25 mouse cellular contexts compared by ENCODE assay signal in genomic region chr7:135510431-135510830, GRCm38 (mm10). TPM values are rescaled to one million over a fixed set of nuclear protein-coding genes. Genes with fewer than 3 reads are reported as not detected.
DNase-seq lines count a peak whose midpoint lies in the region; ATAC-seq lines count a peak whose summit lies in the region.
"Had no signal": no experiment of that assay in that cellular context is flagged by ENCODE, and none has a peak within 500 bp of the region (broad histone marks: within the 10 kb centered on the region; RNA-seq: fewer than 3 reads in every experiment).

No protein-coding gene starts in this region.

- ATAC-seq in intestine, embryonic 15.5 days, result no peak
- no peak for ATAC-seq in heart, embryonic 11.5 days (replicated peaks; ENCODE audit: insufficient number of reproducible peaks, low FRiP score, low TSS enrichment)
- ATAC-seq: activated CD4-positive, CD25-positive, alpha-beta regulatory T cell, adult 4 months; forebrain, postnatal 0 days; Patski had no signal

- WGBS in intestine, embryonic 15.5 days, result 86% methylated on average over 5 of the region's 5 CpGs
- WGBS in heart, embryonic 11.5 days (ENCODE audit: insufficient replicate concordance), result 86% methylated on average over 5 of the region's 5 CpGs

- peaks cover 9% of the 10 kb centered on the region for H3K4me1 ChIP-seq in intestine, embryonic 15.5 days (replicated peaks)
- H3K4me1 ChIP-seq in heart, embryonic 11.5 days (ENCODE audit: control insufficient read depth, insufficient read depth, low read length), result no peaks in the 10 kb centered on the region
- H3K4me1 ChIP-seq: embryonic facial prominence, embryonic 13.5 days; forebrain, embryonic 12.5 days; heart, embryonic 13.5 days; hindbrain, embryonic 13.5 days had no signal

- peak overlapping the region; percentile 78; the same call in 1 of the 2 replicates for H3K27ac ChIP-seq in intestine, embryonic 15.5 days
- H3K27ac ChIP-seq in heart, embryonic 11.5 days (ENCODE audit: low read depth, low read length), result no peak overlapping the region
- H3K27ac ChIP-seq: embryonic facial prominence, embryonic 13.5 days; forebrain, embryonic 12.5 days; heart, adult 2 months; heart, embryonic 13.5 days; hindbrain, embryonic 13.5 days had no signal

- no peaks in the 10 kb centered on the region for H3K27me3 ChIP-seq in intestine, embryonic 15.5 days (replicated peaks)
- no peaks in the 10 kb centered on the region for H3K27me3 ChIP-seq in heart, embryonic 11.5 days (ENCODE audit: control insufficient read depth, insufficient read depth, low read length)
- H3K27me3 ChIP-seq: CH12.LX; embryonic facial prominence, embryonic 13.5 days; forebrain, embryonic 12.5 days; heart, embryonic 13.5 days; hindbrain, embryonic 13.5 days; Patski had no signal

- no peaks in the 10 kb centered on the region for H3K9me3 ChIP-seq in intestine, embryonic 15.5 days
- H3K9me3 ChIP-seq in heart, embryonic 11.5 days (replicated peaks; ENCODE audit: control insufficient read depth, low read length), result no peaks in the 10 kb centered on the region
- H3K9me3 ChIP-seq: embryonic facial prominence, embryonic 13.5 days; forebrain, embryonic 12.5 days; heart, embryonic 13.5 days; hindbrain, embryonic 13.5 days had no signal

- peak; percentile 43 for DNase-seq in kidney, adult 18-20 months
- no peak for DNase-seq in kidney, postnatal 10 days
- DNase-seq in kidney, postnatal 14 days, result peak; percentile 36
- DNase-seq in cerebellum, adult 9-10 months, result no peak
- no peak for DNase-seq in heart, adult 8-10 months (ENCODE audit: low spot score)
- DNase-seq: adrenal gland, postnatal 14 days; cerebellum, adult 11-12 months; cerebellum, adult 9-11 months; cerebellum, postnatal 36 days; forebrain, postnatal 0 days; gastrocnemius, postnatal 14 days; heart, adult 2 months; heart, postnatal 4 days had no signal

- H3K9ac ChIP-seq in intestine, embryonic 15.5 days, result no peak overlapping the region
- no peak overlapping the region for H3K9ac ChIP-seq in heart, embryonic 11.5 days (ENCODE audit: low read depth, low read length)
- H3K9ac ChIP-seq: embryonic facial prominence, embryonic 13.5 days; forebrain, embryonic 12.5 days; forebrain, postnatal 0 days; heart, embryonic 13.5 days; hindbrain, embryonic 13.5 days had no signal

- no peaks in the 10 kb centered on the region for H3K36me3 ChIP-seq in intestine, embryonic 15.5 days
- H3K36me3 ChIP-seq in heart, embryonic 11.5 days (ENCODE audit: control insufficient read depth, insufficient read depth, low read length), result no peaks in the 10 kb centered on the region
- H3K36me3 ChIP-seq: embryonic facial prominence, embryonic 13.5 days; forebrain, embryonic 12.5 days; heart, embryonic 13.5 days; hindbrain, embryonic 13.5 days had no signal

- H3K4me2 ChIP-seq in intestine, embryonic 15.5 days (replicated peaks), result no peak overlapping the region
- H3K4me2 ChIP-seq in heart, embryonic 11.5 days, result no peak overlapping the region
- H3K4me2 ChIP-seq: embryonic facial prominence, embryonic 13.5 days; forebrain, embryonic 12.5 days; heart, embryonic 13.5 days; hindbrain, embryonic 13.5 days had no signal

- no peak overlapping the region for H3K4me3 ChIP-seq in intestine, embryonic 15.5 days (replicated peaks)
- H3K4me3 ChIP-seq in heart, embryonic 11.5 days (ENCODE audit: low read depth, low read length), result no peak overlapping the region
- H3K4me3 ChIP-seq: embryonic facial prominence, embryonic 13.5 days; forebrain, embryonic 12.5 days; heart, adult 2 months; heart, embryonic 13.5 days; hindbrain, embryonic 13.5 days had no signal

RNA-seq across cellular contexts. Expression of gene Clrn3, which starts 18.0 kb away (rescaled TPM):
- 28.1 and 30.2 TPM in 2 replicates for polyA plus RNA-seq in intestine, embryonic 15.5 days (2015; fragmentation: Nextera tagmentation; extraction: Ambion mirVana)
- not detected in 2 replicates for polyA plus RNA-seq in heart, embryonic 11.5 days (2014; fragmentation: Nextera tagmentation; extraction: Ambion mirVana)
- total RNA-seq in heart, adult 8-10 months (2022), result under 1 TPM in 1 of 4 experiments, not detected in 3; 0.11 TPM
- total RNA-seq: adrenal gland, adult 18-20 months; adrenal gland, postnatal 14 days; CH12.LX; gastrocnemius, adult 18-20 months; gastrocnemius, postnatal 14 days; heart, adult 2 months; heart, postnatal 4 days had no signal
- polyA plus RNA-seq: activated CD4-positive, CD25-positive, alpha-beta regulatory T cell, adult 4 months; embryonic facial prominence, embryonic 13.5 days; forebrain, embryonic 12.5 days; forebrain, postnatal 0 days; heart, adult 2 months; heart, embryonic 13.5 days; heart, postnatal 0 days; Patski had no signal

RNA-seq across cellular contexts. Expression of gene Ptpre, which starts 26.9 kb away (rescaled TPM):
- polyA plus RNA-seq in intestine, embryonic 15.5 days (2015; fragmentation: Nextera tagmentation; extraction: Ambion mirVana), result 2.4 and 2.6 TPM in 2 replicates
- 1.3 and 1.7 TPM in 2 replicates for polyA plus RNA-seq in heart, embryonic 11.5 days (2014; fragmentation: Nextera tagmentation; extraction: Ambion mirVana)
- 1 to 10 TPM; 1.9 to 3.8 (median 2.5) TPM for total RNA-seq in heart, adult 8-10 months (2022)

Comparison
In these comparisons a context has a peak if more than half of its experiments do, and no peak if none do; other contexts are left out.
1. DNase-seq: peak in kidney, adult 18-20 months (single experiment) and kidney, postnatal 14 days (single experiment); none in kidney, postnatal 10 days (single experiment), cerebellum, adult 9-10 months (single experiment) and heart, adult 8-10 months (single experiment).
2. RNA of gene Clrn3, which starts 18.0 kb away (polyA plus RNA-seq): 28.1 to 30.2 TPM in intestine, embryonic 15.5 days; not detected in heart, embryonic 11.5 days; every median in the first group is over 10 times any median in the second.